Mouse (Mus musculus) erythroid progenitor cell, adult 5-6 weeks (primary cell): Measurements from ENCODE around the gene Znhit6. TPM values are rescaled to one million over a fixed set of nuclear protein-coding genes. Genes with fewer than 3 reads are reported as not detected.

Source experiments
- ATAC-seq: replicated peaks from 2 replicates; pipeline ENCODE4 v1.8.0; 2016; ENCODE audit warnings: moderate number of reproducible peaks, mild to moderate bottlenecking, moderate TSS enrichment, inconsistent platforms; ENCODE audit not compliant: poor library complexity, low FRiP score, severe bottlenecking
- total RNA-seq, 2 experiments: library from RNA; stranded (forward) in 1 of 2; stranded (reverse) in 1 of 2; fragments of 150-400 nt in 1 of 2; fragments of 186-747, 209-891 nt in 1 of 2; gene quantifications; 2 replicates each; pipeline versions ENCODE4 v1.2.3 to v1.2.4; 2015 to 2017; ENCODE audit warnings: low replicate concordance in 2 of 2

Znhit6 gene
- total RNA-seq, 2 experiments from 2014 or later, result 0.23 to 6.7 TPM

- ATAC-seq, result no peak
These were observed 65.2 kb downstream of the Znhit6 start for GRCm38 (mm10) chr3:145641036-145641685.

- ATAC-seq, result no peak
These were observed 65.9 kb downstream of the Znhit6 start for GRCm38 (mm10) chr3:145641878-145642277.

- no peak for ATAC-seq
These were observed 66.9 kb downstream of the Znhit6 start for GRCm38 (mm10) chr3:145642861-145643260.

- no peak for ATAC-seq
These were observed 69.5 kb downstream of the Znhit6 start for GRCm38 (mm10) chr3:145645463-145645862.

GRCm38 (mm10) chr3:145646009-145646408, 70.0 kb downstream of the Znhit6 start:
- ATAC-seq, result no peak

GRCm38 (mm10) chr3:145646666-145647065, 70.7 kb downstream of the Znhit6 start:
- no peak for ATAC-seq

GRCm38 (mm10) chr3:145647416-145647815, 71.4 kb downstream of the Znhit6 start:
- no peak for ATAC-seq

GRCm38 (mm10) chr3:145648097-145648931, 72.3 kb downstream of the Znhit6 start:
- no peak for ATAC-seq

GRCm38 (mm10) chr3:145648991-145649851, 73.2 kb downstream of the Znhit6 start:
- ATAC-seq, result no peak

GRCm38 (mm10) chr3:145649852-145650202, 73.8 kb downstream of the Znhit6 start, which contains the start of gene Ccn1:
Gene Ccn1, minus strand, starts transcription at chr3:145649981.
- ATAC-seq, result no peak

- no peak for ATAC-seq
These were observed 74.5 kb downstream of the Znhit6 start for GRCm38 (mm10) chr3:145650298-145651011.

- ATAC-seq, result no peak
These were observed 75.3 kb downstream of the Znhit6 start for GRCm38 (mm10) chr3:145651029-145651977.

GRCm38 (mm10) chr3:145651978-145652321, 75.9 kb downstream of the Znhit6 start:
- no peak for ATAC-seq

- ATAC-seq, result no peak
These were observed 76.5 kb downstream of the Znhit6 start for GRCm38 (mm10) chr3:145652322-145653131.

GRCm38 (mm10) chr3:145653191-145653940, 77.4 kb downstream of the Znhit6 start:
- no peak for ATAC-seq

GRCm38 (mm10) chr3:145654028-145654427, 78.0 kb downstream of the Znhit6 start:
- no peak for ATAC-seq
